Mouse (Mus musculus): ENCODE results near the gene Gabrg2.

The Gabrg2 gene

DNA sequence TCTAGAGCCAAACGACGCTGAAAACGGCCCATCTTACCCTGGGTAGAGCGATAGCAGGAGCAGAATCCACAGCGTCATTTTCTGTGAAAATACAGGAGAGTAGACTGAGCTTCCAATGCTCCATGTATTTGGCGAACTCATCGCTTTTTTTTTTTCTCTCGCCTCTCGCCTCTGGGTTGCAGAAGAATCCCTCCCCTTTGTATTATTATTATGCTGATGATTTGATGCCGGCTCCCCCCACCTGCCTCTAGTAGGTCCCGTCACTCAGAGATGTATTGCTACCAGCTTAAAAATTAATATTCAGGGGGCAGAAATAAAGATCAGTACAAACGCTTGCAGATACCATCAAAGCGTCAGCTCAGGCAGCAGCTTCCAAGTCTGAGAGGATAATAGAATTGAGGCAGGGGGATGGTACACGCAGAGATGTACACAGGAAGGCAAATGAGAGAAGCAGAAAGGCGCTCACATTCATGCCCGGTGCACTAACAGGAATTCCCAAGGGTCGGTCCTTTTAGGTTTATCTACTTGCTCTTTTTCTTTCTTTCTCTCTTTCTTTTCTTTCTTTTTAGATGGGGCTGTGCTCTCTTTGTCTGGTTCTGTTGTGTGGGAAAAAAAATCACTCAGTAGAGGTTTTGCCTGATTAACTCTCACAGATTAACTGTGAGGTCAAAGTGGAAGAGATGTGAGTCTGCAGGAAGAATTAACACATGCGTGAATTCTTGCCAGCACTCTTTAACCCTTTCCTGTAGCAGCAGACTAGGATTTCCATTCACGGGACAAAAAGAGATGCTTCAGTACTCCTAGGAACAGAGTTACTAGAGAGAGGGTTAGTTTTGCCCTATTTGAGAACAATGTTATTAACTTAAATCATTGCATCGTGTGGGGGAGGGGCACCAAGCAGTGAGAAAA, at the start of gene Gabrg2:
Gene Gabrg2 (minus strand): TSS at position 668 of the 909 bp plus-strand sequence.
- no peak for DNase-seq

DNA sequence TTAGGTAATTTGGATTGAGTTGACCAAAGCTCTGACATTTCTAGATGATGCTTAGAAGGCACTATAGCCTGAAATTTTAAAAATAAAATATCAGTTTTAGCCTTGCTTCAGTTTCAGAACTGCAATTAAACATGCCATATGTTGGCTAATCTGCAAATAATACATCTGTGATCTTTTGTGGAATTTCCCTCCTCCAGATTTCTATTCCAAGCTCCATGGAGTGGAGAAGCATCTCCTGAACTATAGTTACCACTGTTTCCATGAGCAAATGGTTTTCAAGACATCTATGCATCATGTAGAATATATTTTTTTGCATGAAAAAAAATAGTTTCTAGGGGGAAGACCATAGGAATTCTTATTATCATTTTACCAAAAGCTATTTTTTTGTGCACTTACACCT, 47.5 kb upstream of the Gabrg2 start:
- DNase-seq, result no peak

DNA sequence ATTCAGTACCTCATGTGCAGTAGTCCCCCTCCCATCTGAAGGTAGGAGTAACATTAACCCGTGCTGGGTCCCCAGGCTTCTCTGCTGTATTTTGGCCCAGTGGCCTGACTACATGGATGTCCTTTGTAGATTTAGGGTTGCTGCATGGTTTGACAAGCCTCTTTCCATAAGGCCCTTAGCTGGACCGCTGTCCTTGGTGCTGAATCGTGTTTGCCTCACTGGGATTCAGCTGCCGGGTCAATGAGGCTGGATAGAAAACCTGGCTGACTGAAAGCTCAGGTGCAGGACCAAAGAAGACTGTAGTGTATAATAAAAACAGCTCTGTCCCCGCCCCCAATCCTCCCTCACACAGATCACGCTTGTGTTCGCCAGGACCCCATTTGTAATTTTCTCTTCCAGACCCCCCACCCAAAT, 1.2 kb downstream of the Gabrg2 start:
- peak; percentile 5 for DNase-seq

DNA sequence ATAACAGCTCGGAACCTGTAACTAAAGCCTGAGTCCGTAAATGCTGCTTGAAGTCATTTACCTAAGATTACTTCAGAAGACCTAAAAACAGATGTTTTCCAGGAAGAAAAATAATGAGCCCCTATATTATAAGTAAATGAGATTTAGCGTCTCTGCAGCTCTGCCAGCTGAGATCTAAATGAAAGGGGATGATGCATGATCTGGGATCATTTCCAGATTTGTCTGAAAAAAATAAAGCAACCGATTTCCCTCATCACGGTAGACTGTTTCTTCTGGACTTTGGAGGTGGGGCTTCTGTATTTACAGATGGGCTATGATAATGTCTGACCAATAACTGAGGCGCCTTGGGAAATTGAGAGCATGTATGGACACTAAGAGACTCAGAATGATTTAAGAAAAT, 20.5 kb downstream of the Gabrg2 start:
- no peak for DNase-seq

DNA sequence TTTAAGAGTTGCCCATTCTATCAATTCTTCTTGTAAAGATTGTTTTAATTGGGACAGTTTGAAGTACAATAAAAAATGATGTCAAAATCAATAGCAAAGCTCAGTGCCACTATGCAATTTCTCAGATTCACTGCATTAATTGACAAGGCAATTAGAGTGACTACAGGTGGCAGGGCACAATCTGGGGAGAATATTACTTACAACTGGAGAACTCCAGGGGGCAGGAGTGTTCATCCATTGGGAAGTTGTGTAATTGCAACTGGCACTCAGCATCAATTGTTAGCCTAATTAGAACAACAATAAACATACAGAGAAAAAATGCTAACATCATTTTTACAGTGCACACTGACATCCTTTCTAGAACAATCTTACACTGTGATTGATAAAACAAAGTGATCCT, 32.1 kb downstream of the Gabrg2 start:
- DNase-seq, result no peak

DNA sequence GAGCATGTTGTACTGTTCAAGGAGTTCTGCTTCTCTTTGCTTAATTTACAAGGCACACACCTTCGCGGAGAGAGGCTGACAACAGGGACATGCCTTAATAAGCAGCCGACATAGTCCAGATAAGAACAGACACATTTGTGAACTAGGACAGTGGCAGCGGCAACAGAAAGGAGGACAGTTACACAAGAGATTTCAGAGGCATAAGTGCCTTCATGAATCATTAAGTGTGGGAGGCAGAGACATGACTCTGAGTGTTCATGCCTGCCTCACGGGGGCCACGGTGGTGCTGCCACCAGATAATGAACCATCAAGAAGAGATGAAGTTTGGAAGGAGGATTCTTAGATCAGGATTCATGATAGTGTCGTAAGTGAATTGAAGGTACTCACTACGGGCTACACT, 38.0 kb downstream of the Gabrg2 start:
- no peak for DNase-seq

DNA sequence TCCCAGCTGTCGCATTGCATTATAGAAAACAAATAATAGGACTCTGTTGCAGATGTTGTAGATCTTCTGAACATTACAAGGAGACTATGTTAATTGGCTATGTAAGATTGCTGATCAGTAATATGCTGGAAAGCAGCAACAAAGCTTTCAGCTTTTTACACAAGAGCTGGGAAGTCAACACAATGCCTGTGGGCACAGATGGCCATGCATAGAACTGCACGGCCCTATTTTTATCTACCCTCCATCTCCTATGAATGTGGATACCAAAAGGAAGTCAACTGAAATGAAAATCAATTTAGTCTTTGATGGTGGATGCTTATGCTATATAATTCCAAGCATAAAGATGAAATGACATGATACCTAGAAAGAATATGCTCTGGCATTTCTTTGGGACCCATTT, 47.1 kb downstream of the Gabrg2 start:
- no peak for DNase-seq

DNA sequence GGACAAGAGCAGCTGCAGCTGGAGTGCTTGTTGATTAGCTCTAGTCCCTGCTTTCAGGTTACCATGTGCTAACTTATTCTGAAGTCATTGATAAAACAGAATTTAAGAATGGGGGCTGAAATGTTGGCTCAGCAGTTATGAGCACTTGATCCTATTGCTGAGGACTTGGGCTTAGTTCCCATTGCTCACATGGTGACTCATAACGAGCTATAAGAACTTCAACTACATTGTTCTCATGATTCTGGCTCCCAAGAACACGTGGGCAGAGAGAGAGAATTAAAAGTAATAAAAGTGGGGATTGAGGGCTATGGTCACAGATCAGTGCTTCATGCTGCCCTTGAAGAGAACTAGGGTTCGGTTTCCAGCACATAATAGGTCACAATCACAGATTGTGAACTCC, 48.8 kb downstream of the Gabrg2 start:
- DNase-seq, result no peak

DNA sequence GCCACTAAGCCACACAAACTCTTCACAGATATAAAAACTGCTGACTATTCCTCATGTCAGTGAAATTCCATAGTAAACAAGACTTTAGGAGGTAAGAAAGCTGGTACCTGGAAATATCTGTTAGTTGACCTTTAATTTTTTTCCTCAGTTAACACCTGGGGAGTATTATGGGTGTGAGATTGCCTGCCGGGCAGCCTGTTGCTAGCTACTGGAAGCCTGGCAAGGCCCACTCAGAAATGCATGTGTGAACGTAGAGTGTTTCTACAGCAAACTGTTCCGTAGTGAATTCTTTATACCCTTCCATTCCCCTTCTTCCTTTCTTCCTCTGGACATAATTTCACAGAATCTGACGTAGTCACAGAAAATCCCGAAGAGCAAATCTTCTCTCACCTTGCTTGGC, 55.2 kb downstream of the Gabrg2 start:
- DNase-seq, result no peak

DNA sequence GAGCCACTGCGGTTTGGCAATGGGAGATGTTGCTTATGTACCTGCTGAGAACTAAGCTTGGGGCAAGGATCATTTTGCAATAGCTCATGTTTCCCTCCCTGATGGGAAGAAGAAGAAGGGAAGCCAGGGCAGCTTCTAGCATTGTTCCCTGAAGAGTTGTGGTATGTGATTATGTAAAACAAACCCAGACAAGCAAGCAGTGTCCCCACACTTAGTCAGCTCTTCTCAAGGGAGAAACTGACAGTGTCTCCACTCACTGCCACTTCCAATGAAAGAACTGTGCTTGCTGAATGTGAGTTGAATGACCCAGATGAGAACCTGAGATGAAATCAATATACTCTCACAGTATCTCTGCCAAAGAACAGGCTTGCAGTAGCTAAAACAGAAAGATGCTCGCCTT, 62.7 kb downstream of the Gabrg2 start:
- DNase-seq, result no peak

DNA sequence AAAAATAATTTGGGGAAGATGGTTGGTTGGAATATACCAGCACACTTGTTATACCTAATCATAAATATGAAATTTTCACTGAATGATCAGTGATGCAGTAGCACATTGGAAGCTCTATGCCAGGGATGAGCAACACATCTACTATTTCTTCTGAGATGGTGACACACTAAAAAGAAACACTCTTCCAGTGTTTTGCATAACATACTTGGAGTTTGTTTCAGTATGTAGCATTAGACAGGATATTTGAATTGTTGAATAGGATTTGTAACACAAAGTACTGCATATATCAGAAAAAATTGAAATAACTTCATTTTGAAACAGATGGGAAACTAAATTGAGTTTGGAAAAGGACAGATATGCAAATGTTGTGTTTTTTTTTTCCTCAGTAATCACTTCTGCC, 81.8 kb downstream of the Gabrg2 start:
- DNase-seq, result no peak

DNA sequence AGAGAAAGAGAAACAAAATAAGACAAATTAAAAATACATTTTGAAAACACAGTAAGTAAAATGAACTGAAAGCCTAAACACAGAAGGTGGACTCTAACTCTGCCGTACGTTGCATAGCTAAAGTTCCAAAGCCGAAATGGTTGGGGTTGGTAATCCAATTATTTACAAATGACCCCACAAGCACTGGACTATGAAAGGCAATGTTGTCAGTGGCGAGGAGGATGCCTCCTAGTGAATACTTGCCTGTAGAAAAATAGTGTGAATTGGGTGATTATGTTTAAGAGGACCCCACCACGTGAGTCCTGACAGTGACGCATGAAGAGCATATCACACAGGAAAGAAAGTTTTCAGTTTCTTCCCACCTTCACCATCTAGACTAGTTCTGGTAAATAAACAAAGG, 86.6 kb downstream of the Gabrg2 start:
- DNase-seq, result no peak

DNA sequence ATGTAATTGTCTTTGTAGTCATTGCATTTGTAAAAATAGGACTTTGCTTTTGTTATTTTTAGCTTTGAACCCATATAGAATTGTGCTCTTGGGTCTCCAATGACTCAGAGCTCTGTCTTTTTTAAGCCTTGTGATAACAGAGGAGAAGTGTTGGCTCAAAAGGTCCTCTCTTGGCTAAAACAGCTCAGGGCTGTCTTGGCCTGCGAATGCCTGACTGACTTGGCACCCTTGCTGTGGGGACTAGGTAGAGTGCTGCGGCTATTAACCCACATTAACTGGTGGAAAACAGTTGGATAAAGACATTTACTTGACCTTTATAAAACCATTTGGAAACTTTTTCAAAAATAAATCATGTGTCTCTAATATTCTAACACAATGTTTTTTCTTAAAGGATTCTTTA, 97.0 kb downstream of the Gabrg2 start:
- no peak for DNase-seq

Data from kidney, adult 11 months (tissue).